Mouse (Mus musculus): Measurements from ENCODE around the gene Fank1.

DNA sequence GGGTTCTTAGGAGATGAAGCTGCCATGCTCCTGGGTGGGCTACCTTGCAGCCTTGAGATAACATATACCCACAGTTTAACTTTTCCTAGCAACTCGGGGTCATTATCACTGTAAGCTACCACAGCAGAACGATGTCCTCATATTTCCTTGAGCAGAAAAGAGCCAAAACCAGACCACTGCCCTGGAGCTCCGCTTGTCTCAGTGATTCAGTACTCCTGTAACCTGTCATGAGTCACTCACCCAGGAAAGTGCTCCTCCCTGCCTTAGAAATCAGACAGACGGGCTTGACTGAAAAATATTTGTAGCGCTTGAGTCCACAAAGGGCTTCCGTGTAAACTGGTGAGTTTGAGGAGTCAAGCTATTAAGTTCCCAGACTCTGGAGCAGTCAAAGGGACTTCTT is 14.0 kb upstream of the Fank1 start:
- no peak for TF ChIP-seq CTCF (conservative IDR thresholded peaks at IDR 0.05 in 1 of 2, IDR thresholded peaks at IDR 0.05 in 1 of 2; ENCODE audit: low read depth in 2 of 2, low read length in 2 of 2)
- no peak for TF ChIP-seq IRF4 (IDR thresholded peaks at IDR 0.05; ENCODE audit: low read depth, low read length)
- no peak for TF ChIP-seq HCFC1 (IDR thresholded peaks at IDR 0.05; ENCODE audit: low read depth, low read length)
- no peak for TF ChIP-seq E2F4 (IDR thresholded peaks at IDR 0.05; ENCODE audit: insufficient replicate concordance, low read depth, low read length)
- no peak for TF ChIP-seq USF1 (IDR thresholded peaks at IDR 0.05; ENCODE audit: low read depth, low read length)
- no peak for TF ChIP-seq POLR2A (IDR thresholded peaks at IDR 0.05; ENCODE audit: low read depth, low read length)
- TF ChIP-seq CHD2 (IDR thresholded peaks at IDR 0.05; ENCODE audit: low read length): no peak
- no peak for TF ChIP-seq UBTF (IDR thresholded peaks at IDR 0.05; ENCODE audit: low read depth, low read length)
- no peak for TF ChIP-seq ZNF384 (IDR thresholded peaks at IDR 0.05; ENCODE audit: low read depth, low read length)
- no peak for TF ChIP-seq MXI1 (IDR thresholded peaks at IDR 0.05; ENCODE audit: low read depth, low read length)
- TF ChIP-seq USF2 (conservative IDR thresholded peaks at IDR 0.05; ENCODE audit: low read depth, low read length): no peak
- TF ChIP-seq RAD21 (IDR thresholded peaks at IDR 0.05; ENCODE audit: low read depth, low read length): no peak
- TF ChIP-seq MAX (IDR thresholded peaks at IDR 0.05; ENCODE audit: low read length): no peak
- TF ChIP-seq POLR2AphosphoS2 (IDR thresholded peaks at IDR 0.05; ENCODE audit: low read depth, low read length): no peak

Measured in CH12.LX (cell line).